Mouse (Mus musculus): ENCODE measurements around the gene 4921517D22Rik. TPM values are rescaled to one million over a fixed set of nuclear protein-coding genes. Genes with fewer than 3 reads are reported as not detected.

Gene 4921517D22Rik
- polyA plus RNA-seq, 1 experiment from 2014 or later, result not detected

DNA sequence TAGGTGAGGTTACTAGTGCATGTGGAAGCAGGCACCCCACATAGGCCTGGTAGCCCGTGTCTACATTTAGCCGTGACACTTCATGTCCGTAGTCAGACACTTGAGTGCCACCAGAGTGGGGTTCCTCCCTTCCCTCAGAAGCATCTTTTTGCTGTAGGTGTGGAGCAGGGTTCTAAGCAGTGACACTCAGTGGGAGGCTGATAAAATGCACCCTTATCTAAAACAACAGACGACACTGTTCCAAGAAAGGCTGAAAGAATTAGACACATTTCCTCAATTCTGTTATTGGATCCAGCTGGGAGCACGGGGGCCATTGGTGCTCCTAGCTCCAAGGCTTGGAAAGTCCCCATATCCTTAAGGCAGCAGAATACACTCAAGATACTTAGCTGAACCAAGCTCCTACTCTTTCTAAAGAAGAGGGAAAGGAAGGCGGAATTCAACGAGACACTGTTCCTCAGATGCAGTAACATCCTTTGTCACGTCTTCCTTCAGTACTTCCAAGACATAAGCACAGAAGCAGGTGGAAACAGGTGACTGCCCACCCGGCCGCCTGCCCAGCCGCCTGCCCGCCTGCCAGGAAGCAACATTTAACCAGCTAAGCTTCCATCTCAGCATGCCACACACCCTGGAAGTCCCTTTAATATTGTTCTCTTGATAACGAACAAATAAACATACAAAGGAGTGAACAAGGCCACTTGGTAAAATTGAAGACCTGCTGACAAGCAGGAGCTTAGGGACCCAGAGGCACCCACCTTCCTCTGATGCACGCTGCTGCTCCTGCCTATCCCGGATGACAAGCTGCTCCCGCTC is 54.3 kb downstream of the 4921517D22Rik start:
- no peaks in the 10 kb centered on the region for H3K27me3 ChIP-seq
- H3K9me3 ChIP-seq, result no peaks in the 10 kb centered on the region
- H3K36me3 ChIP-seq, result peaks cover 79% of the 10 kb centered on the region
- ATAC-seq, result no peak
- no peak overlapping the region for H3K4me3 ChIP-seq (replicated peaks)
- no peaks in the 10 kb centered on the region for H3K4me1 ChIP-seq (replicated peaks)
- H3K4me2 ChIP-seq (replicated peaks), result no peak overlapping the region
- no peak overlapping the region for H3K27ac ChIP-seq
- no peak overlapping the region for H3K9ac ChIP-seq (replicated peaks)
- WGBS, result 91% methylated on average over 16 of the region's 16 CpGs

GRCm38 (mm10) chr13:59637800-59638199 is 56.1 kb downstream of the 4921517D22Rik start:
- peaks cover 95% of the 10 kb centered on the region for H3K36me3 ChIP-seq
- 94% methylated on average over 7 of the region's 7 CpGs for WGBS
- H3K4me1 ChIP-seq (replicated peaks), result no peaks in the 10 kb centered on the region
- no peak overlapping the region for H3K4me3 ChIP-seq (replicated peaks)
- H3K27me3 ChIP-seq, result no peaks in the 10 kb centered on the region
- H3K9me3 ChIP-seq, result no peaks in the 10 kb centered on the region
- no peak overlapping the region for H3K27ac ChIP-seq
- no peak overlapping the region for H3K9ac ChIP-seq (replicated peaks)
- no peak for ATAC-seq
- no peak overlapping the region for H3K4me2 ChIP-seq (replicated peaks)

Other genes starting within 250 kb of the 4921517D22Rik start
- 43.7 and 51.6 TPM in 2 replicates for gene Agtpbp1, start 108.9 kb downstream of the 4921517D22Rik start, polyA plus RNA-seq (2015; fragmentation: Nextera tagmentation; extraction: Ambion mirVana)
- gene Naa35, start 108.8 kb downstream of the 4921517D22Rik start, polyA plus RNA-seq (2015; fragmentation: Nextera tagmentation; extraction: Ambion mirVana), result 154 and 164 TPM in 2 replicates
- 76.2 and 77.0 TPM in 2 replicates for gene Golm1, start 18.3 kb downstream of the 4921517D22Rik start, polyA plus RNA-seq (2015; fragmentation: Nextera tagmentation; extraction: Ambion mirVana)
- gene Spata31d1a, start 16.2 kb upstream of the 4921517D22Rik start, polyA plus RNA-seq (2015; fragmentation: Nextera tagmentation; extraction: Ambion mirVana), result 0.07 and 0.12 TPM in 2 replicates
- gene Spata31d1b, start 18.2 kb upstream of the 4921517D22Rik start, polyA plus RNA-seq (2015; fragmentation: Nextera tagmentation; extraction: Ambion mirVana), result not detected in 2 replicates
- gene Spata31d1d, start 37.6 kb upstream of the 4921517D22Rik start, polyA plus RNA-seq (2015; fragmentation: Nextera tagmentation; extraction: Ambion mirVana), result not detected in 2 replicates
- 0.07 and 0.26 TPM in 2 replicates for gene 1700014D04Rik, start 52.6 kb upstream of the 4921517D22Rik start, polyA plus RNA-seq (2015; fragmentation: Nextera tagmentation; extraction: Ambion mirVana)
- 143 and 146 TPM in 2 replicates for gene Isca1, start 75.7 kb upstream of the 4921517D22Rik start, polyA plus RNA-seq (2015; fragmentation: Nextera tagmentation; extraction: Ambion mirVana)
- gene Gm49354, start 88.1 kb upstream of the 4921517D22Rik start, polyA plus RNA-seq (2015; fragmentation: Nextera tagmentation; extraction: Ambion mirVana), result not detected in 2 replicates
- 58.7 and 59.6 TPM in 2 replicates for gene Tut7, start 129.0 kb upstream of the 4921517D22Rik start, polyA plus RNA-seq (2015; fragmentation: Nextera tagmentation; extraction: Ambion mirVana)

All from midbrain, embryonic 13.5 days (tissue).